Mouse (Mus musculus) NIH3T3 (cell line): ENCODE data around the gene Fam71e2.

Source experiments
- DNase-seq: peaks from one replicate; pipeline ENCODE4 v3.0.0-alpha.2; 2012; ENCODE audit warnings: low read depth

Fam71e2 gene

DNA sequence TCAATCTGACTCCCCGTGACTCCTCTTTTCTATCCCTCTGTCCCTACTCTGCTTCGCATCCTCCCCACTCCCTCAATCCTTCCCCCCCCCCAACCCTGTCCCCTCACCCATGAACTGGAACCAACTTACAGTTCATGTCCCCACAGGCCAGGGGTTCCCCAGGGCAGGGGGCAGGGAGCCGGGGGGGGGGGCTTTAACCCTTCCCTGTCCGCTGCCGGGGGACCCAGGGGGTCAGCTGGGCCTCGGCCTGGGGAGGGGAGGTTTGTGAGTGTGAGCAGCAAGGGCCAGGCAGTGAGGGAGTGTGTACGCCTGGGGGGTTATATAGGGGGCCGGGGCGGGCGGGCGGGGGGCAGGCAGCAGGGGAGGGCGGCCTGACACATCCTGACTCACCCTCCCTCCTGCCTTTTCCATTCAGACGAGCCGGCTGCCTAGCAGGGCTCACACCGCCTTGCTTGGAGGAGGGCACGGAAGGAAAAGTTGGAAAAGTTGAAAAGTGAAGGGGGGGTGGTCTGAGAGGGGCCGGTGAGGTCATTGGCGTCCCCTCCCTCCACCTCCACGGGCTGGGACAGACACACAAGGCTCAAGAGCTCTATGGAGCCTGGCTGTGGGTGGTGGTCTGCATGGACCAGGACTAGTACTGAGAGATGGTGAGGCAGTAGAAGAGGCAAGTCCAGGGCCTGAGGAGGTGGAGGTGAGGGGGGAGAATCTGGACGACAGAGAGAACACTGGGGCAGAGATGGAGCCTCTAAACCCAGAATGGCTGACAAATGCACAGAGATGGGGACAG, 6.9 kb upstream of the Fam71e2 start:
- peak; percentile 59 for DNase-seq

DNA sequence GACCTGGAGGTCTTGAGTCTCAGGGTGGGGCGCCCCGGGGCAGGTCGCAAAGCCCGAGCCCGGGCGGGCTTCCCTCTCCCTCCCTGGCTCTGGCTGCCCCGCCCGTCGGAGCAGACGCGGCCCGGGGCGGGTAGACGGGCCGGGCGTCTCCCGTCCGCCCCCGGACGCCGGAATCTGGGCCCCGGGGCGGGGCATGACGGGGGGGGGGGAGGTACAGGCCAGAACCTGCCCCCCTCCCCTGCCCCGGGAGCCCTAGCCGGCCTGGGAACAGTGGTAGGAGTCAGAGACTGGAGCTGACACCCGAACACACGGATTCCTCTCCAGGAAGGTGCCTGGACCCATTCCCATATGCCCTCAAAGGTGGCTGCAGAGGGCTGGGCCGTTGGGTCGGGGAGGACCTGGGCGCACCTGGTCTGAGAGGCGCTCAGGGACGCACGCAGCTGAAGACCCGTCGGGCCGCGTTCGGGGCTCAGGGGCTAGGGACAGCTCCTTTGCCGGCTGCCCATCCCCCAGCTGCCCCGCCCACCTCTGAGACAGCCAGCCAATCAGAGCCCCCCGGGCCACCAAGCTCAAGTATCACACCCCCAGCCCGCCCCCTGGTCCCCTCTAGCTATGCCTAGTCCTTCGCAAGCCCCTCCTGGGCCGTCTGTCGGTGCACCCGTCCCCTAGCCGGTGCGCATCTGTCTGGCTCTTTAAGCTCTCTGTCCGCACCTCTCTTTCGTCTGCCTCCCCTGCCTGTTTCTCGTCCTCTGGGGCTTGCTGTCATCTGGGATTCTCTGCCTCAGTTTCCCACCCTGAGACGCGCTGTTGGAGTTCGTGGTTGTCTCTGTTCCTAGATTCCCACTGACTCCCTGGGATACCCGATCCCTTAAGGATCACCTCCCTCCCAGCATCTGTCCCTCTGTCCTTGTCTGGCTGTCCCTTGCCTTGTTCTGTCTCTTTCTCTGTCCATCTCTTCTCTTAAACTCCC, 6.0 kb upstream of the Fam71e2 start:
- peak; percentile 81 for DNase-seq

DNA sequence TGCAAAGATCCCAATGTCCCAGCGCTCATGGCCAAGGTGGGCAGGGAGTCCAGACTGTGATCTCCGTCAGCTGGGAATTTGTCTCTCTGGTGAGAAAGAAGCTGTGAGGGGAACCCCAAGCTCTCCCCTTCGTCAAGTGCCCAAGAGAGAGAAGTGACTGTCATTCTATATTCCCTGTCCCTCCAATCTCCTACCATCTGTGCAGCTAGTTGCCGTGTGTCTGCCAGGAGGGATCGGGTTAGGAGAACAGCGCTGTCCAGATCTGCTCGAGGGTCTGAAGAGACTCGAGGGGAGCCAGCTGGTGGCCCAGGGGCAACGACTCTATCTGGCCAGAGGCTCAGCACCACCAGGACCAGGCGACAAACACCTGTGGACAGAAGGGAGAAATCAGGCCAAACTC, 5.0 kb upstream of the Fam71e2 start:
- DNase-seq, result no peak

GRCm38 (mm10) chr7:4764946-4765710, 6.0 kb downstream of the Fam71e2 start:
- DNase-seq, result no peak

- DNase-seq, result no peak
These were observed 11.4 kb downstream of the Fam71e2 start for GRCm38 (mm10) chr7:4759670-4760069.

GRCm38 (mm10) chr7:4752821-4753570, 18.1 kb downstream of the Fam71e2 start, which contains the start of gene Cox6b2:
Cox6b2 (minus strand) TSS chr7:4753094.
- no peak for DNase-seq

DNA sequence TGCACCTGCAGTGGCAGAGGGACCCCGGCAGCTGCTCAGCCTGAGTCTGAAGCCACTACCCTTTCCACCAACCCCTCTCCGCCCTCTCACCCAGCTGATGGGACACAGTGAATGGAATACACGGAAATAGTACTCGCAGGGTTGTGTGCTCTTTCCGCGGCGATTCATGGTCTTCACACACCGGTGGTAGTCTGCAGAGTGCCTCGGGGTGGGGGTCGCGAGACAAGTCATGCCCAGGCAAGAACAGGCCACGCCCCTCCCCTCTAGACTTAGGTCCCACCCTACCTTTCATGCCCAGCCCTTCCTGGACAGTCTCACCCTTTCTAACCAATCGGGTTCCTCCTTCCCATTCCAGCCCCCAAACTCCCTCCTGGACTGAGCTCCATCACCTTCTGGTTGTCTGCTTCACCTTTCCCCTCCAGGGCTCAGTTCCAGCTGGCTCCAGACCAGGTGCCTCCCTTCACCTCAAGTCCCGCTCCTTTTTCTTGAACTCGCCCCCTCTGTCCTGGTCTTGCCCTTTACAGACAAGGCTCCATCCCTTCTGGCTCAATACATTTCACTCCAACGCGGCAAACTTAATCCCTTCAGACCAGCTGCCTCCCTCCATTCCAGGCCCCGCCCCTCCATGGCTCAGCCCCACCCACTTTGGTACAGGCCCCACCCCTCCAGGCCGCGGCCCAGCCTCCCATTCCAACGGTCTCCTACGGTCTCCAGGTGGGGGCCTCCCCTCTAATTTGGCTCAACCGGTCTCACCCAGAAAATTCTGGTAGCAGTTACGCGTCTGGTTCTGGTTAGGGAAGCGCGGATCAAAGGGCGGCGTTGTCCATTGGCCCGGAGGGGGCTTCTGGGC, 18.9 kb downstream of the Fam71e2 start:
- DNase-seq, result no peak

DNA sequence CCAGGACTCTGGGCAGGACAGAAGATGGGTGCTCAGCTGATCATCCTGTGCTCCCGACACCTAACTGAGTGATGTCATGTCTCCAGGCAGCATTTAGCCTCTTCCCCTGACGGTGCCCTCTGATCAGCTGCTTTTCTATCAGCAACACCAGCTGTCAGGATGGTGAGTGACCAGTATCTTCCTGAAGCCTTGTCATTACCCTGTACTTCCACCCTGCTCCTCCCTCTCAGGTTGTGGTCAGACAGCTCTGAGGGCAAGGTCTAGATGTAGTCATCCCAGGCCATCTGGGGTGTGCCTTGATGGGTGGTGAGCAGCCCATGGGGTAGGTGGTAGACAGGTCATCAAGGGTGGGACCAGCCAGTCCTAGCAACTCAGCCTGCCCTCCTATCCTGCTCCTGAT, 21.9 kb downstream of the Fam71e2 start:
- no peak for DNase-seq

GRCm38 (mm10) chr7:4748321-4748720, 22.8 kb downstream of the Fam71e2 start:
- peak; percentile 29 for DNase-seq

GRCm38 (mm10) chr7:4747156-4747899, 23.8 kb downstream of the Fam71e2 start:
- no peak for DNase-seq

DNA sequence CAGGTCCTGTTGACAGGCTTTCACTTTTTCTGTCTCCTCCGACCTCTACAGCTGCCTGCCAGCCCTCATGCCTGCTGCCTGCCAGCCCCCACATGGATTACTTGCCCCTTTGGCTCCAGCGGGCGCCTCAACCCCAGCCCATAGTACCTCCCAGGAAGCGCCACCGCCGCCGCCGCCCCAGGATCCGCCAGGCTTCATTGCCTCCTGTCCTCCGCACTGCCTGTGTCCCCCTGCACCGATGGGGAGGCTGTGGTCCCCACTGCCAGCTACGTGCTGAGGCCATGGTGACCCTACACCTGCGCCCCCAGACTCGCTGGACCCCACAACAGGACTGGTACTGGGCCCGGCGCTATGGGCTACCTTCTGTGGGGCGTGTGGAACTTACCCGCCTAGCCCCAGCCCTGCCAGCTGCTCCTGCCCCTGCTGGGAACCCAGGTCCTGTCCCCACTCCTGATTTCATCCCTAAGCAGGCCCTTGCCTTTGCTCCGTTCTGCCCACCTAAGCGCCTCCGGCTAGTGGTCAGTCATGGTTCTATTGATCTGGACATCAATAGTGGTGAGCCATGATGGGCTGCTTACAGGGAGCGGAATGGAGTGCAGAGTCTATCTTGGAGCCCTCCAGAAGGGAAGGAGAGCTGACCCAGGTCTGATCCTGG, 24.6 kb downstream of the Fam71e2 start:
- DNase-seq, result no peak

GRCm38 (mm10) chr7:4744886-4745285, 26.2 kb downstream of the Fam71e2 start:
- no peak for DNase-seq

DNA sequence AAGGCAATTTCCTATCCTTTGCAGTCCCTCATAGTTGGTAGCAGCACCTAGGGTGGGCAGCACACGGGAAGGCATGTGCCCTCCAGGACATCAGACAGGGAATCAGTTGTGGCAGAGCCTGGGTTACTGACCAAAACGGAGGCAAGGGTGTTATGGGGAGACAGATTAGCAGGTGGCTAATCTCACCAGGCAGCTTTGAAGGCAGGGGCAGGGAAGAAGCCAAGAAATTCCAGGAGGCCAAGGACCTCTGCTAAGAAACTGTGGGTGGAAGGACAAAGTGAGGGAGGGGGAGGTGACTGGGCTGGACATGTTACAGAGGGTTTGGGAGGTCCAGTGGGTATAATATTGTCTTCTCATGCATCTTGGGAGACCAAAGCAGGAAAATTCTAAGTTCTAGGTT, 27.7 kb downstream of the Fam71e2 start:
- no peak for DNase-seq

DNA sequence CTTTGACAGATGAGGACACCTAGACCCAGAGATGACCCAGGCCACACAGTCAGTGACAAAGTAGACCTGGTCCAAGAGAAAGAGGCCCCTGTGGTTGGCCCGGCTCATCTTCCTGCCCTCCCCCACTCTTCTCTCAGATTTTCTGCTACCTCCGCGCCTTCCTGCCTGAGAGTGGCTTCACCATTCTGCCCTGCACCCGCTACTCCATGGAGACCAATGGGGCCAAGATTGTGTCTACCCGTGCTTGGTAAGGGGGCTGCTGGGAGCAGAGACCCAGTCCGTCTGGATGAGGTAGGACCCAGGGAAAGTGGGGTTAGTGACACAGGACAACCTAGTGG, 28.7 kb downstream of the Fam71e2 start:
- DNase-seq, result no peak

DNA sequence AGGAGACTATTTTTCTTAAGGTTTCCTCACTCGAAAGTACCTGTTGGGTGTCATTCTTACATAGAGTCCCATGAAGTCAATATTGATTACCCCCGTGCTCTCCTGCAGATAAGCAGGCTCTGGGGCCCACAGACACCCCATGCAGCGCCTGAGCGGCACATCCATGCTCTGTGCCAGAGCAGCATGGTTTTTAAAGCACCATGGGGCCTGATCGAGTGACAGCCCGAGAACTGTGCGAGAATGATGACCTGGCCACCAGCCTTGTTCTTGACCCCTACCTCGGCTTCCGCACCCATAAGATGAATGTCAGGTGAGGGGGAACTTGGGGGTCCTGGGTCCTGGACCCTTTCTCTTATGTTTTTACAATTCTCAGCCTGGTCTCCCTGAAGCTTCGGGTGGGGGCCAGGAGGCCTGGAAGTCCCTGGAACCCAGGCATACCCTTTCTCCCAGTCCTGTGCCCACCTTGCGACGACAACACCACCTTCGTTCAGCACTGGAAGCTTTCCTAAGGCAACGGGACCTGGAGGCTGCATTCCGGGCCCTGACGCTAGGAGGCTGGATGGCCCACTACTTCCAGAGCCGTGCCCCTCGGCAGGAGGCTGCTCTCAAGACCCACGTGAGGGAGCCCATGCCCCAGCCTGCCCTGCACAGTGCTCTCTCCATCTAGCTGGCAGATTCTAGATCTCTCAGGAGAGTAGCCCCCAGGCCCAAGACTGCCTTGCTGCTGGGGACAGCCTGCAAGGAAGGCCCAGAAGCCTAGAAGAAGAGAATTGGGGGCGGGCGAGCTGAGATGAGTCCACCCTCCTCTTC, 29.2 kb downstream of the Fam71e2 start:
- no peak for DNase-seq

- DNase-seq, result peak; percentile 69
These were observed 30.0 kb downstream of the Fam71e2 start for GRCm38 (mm10) chr7:4741151-4741550.

- DNase-seq, result no peak
These were observed 30.8 kb downstream of the Fam71e2 start for GRCm38 (mm10) chr7:4740309-4740727.

GRCm38 (mm10) chr7:4739544-4740275, 31.4 kb downstream of the Fam71e2 start, which contains the start of gene Kmt5c:
Kmt5c (plus strand) TSS chr7:4740115.
- DNase-seq, result peak; percentile 99
